Mouse (Mus musculus) bone marrow macrophage, adult 2 months (primary cell): ENCODE results near the gene Gns.

ENCODE experiments used
- CTCF ChIP-seq: IDR thresholded peaks from 2 replicates; pipeline ENCODE4 v1.5.1; 2012; ENCODE audit warnings: low read depth, mild to moderate bottlenecking, low read length, moderate library complexity
- POLR2A ChIP-seq: IDR thresholded peaks from 2 replicates; pipeline ENCODE4 v1.6.1; 2012; ENCODE audit warnings: mild to moderate bottlenecking, low read depth, low read length, borderline replicate concordance

GRCm38 (mm10) chr10:121391901-121392300 is 27.0 kb downstream of the Gns start:
- TF ChIP-seq CTCF (no peak), POLR2A (no peak)
